Mouse (Mus musculus): ENCODE results near the gene Mrps34.

Gene Mrps34

GRCm38 (mm10) chr17:24894995-24895547 is at the start of gene Mrps34, which contains the start of gene Eme2:
Gene Mrps34 (plus strand): TSS chr17:24895116.
Gene Eme2 (minus strand): TSS chr17:24895087.
- DNase-seq (ENCODE audit: low spot score in 2 of 2), result peak; percentile 71 to 83

- DNase-seq (ENCODE audit: low spot score in 2 of 2), result no peak
These were observed 47.5 kb upstream of the Mrps34 start for GRCm38 (mm10) chr17:24847386-24847785.

- no peak for DNase-seq (ENCODE audit: low spot score in 2 of 2)
These were observed 46.3 kb upstream of the Mrps34 start for GRCm38 (mm10) chr17:24848600-24849031.

GRCm38 (mm10) chr17:24849733-24850064 is 45.2 kb upstream of the Mrps34 start:
- DNase-seq (ENCODE audit: low spot score in 2 of 2), result no peak

GRCm38 (mm10) chr17:24850065-24850772 is 44.7 kb upstream of the Mrps34 start, which contains the start of gene Fahd1:
Gene Fahd1 (minus strand): TSS chr17:24850364.
- DNase-seq (ENCODE audit: low spot score in 2 of 2), result peak; percentile 97 to 98

- no peak for DNase-seq (ENCODE audit: low spot score in 2 of 2)
These were observed 44.2 kb upstream of the Mrps34 start for GRCm38 (mm10) chr17:24850773-24851127.

GRCm38 (mm10) chr17:24851381-24852125 is 43.4 kb upstream of the Mrps34 start:
- no peak for DNase-seq (ENCODE audit: low spot score in 2 of 2)

- no peak for DNase-seq (ENCODE audit: low spot score in 2 of 2)
These were observed 39.0 kb upstream of the Mrps34 start for GRCm38 (mm10) chr17:24855838-24856464.

GRCm38 (mm10) chr17:24856589-24856988 is 38.3 kb upstream of the Mrps34 start:
- DNase-seq (ENCODE audit: low spot score in 2 of 2), result no peak

- no peak for DNase-seq (ENCODE audit: low spot score in 2 of 2)
These were observed 37.0 kb upstream of the Mrps34 start for GRCm38 (mm10) chr17:24857831-24858470.

GRCm38 (mm10) chr17:24858967-24859366 is 35.9 kb upstream of the Mrps34 start:
- DNase-seq (ENCODE audit: low spot score in 2 of 2), result no peak

- no peak for DNase-seq (ENCODE audit: low spot score in 2 of 2)
These were observed 34.8 kb upstream of the Mrps34 start for GRCm38 (mm10) chr17:24860076-24860475.

GRCm38 (mm10) chr17:24861785-24862184 is 33.1 kb upstream of the Mrps34 start:
- no peak for DNase-seq (ENCODE audit: low spot score in 2 of 2)

GRCm38 (mm10) chr17:24865776-24866175 is 29.1 kb upstream of the Mrps34 start, which contains the start of gene Igfals:
Gene Igfals (plus strand): TSS chr17:24865997.
- DNase-seq (ENCODE audit: low spot score in 2 of 2), result no peak

GRCm38 (mm10) chr17:24867914-24868313 is 27.0 kb upstream of the Mrps34 start:
- DNase-seq (ENCODE audit: low spot score in 2 of 2), result no peak

GRCm38 (mm10) chr17:24873695-24874404 is 21.1 kb upstream of the Mrps34 start:
- no peak for DNase-seq (ENCODE audit: low spot score in 2 of 2)

GRCm38 (mm10) chr17:24874405-24874745 is 20.5 kb upstream of the Mrps34 start:
- DNase-seq (ENCODE audit: low spot score in 2 of 2), result no peak

GRCm38 (mm10) chr17:24874989-24875388 is 19.9 kb upstream of the Mrps34 start:
- DNase-seq (ENCODE audit: low spot score in 2 of 2), result no peak

- no peak for DNase-seq (ENCODE audit: low spot score in 2 of 2)
These were observed 17.4 kb upstream of the Mrps34 start for GRCm38 (mm10) chr17:24877336-24878116.

- peak; percentile 65 to 81 for DNase-seq (ENCODE audit: low spot score in 2 of 2)
These were observed 16.9 kb upstream of the Mrps34 start for GRCm38 (mm10) chr17:24878117-24878397.

- no peak for DNase-seq (ENCODE audit: low spot score in 2 of 2)
These were observed 16.4 kb upstream of the Mrps34 start for GRCm38 (mm10) chr17:24878531-24878930.
